ENCODE assay signal across 9 mouse cellular contexts in genomic region chr1:172200871-172201447, GRCm38 (mm10). TPM values are rescaled to one million over a fixed set of nuclear protein-coding genes. Genes with fewer than 3 reads are reported as not detected.
A peak's percentile ranks its signal among the peaks of the same experiment; 100 is the strongest.
DNase-seq lines count a peak whose midpoint lies in the region; ATAC-seq lines count a peak whose summit lies in the region.
"Had no signal": no experiment of that assay in that cellular context is flagged by ENCODE, and none has a peak within 500 bp of the region (broad histone marks: within the 10 kb centered on the region; RNA-seq: fewer than 3 reads in every experiment).

No protein-coding gene starts in this region.

- H3K4me2 ChIP-seq in hindbrain, embryonic 12.5 days (replicated peaks), result peak overlapping the region; percentile 35
- H3K4me2 ChIP-seq in limb, embryonic 12.5 days, result no peak overlapping the region
- no peak overlapping the region for H3K4me2 ChIP-seq in liver, embryonic 12.5 days

- H3K4me1 ChIP-seq in hindbrain, embryonic 12.5 days, result peaks cover 63% of the 10 kb centered on the region
- peaks cover 58% of the 10 kb centered on the region for H3K4me1 ChIP-seq in limb, embryonic 12.5 days (replicated peaks)
- peaks cover 38% of the 10 kb centered on the region for H3K4me1 ChIP-seq in liver, embryonic 12.5 days

- H3K36me3 ChIP-seq in hindbrain, embryonic 12.5 days, result peaks cover 47% of the 10 kb centered on the region
- peaks cover 66% of the 10 kb centered on the region for H3K36me3 ChIP-seq in limb, embryonic 12.5 days
- H3K36me3 ChIP-seq in liver, embryonic 12.5 days, result peaks cover 56% of the 10 kb centered on the region

- H3K27ac ChIP-seq in hindbrain, embryonic 12.5 days, result peak overlapping the region; percentile 93
- H3K27ac ChIP-seq in limb, embryonic 12.5 days, result 0 out of 2 replicates have a peak overlapping the region, but pooled peaks have one; percentile 1
- no peak overlapping the region for H3K27ac ChIP-seq in liver, embryonic 12.5 days

- WGBS in hindbrain, embryonic 12.5 days, result 25% methylated on average over 6 of the region's 7 CpGs
- WGBS in limb, embryonic 12.5 days, result 47% methylated on average over 7 of the region's 7 CpGs
- WGBS in liver, embryonic 12.5 days (ENCODE audit: insufficient replicate concordance), result 74% methylated on average over 7 of the region's 7 CpGs

- peak; percentile 72 for ATAC-seq in hindbrain, embryonic 12.5 days (ENCODE audit: low FRiP score)
- ATAC-seq in limb, embryonic 12.5 days (ENCODE audit: insufficient number of reproducible peaks, insufficient read depth, low FRiP score, low TSS enrichment, low read depth), result no peak
- no peak for ATAC-seq in liver, embryonic 12.5 days

- 0 out of 2 replicates have a peak overlapping the region, but pooled peaks have one; percentile 2 for H3K4me3 ChIP-seq in hindbrain, embryonic 12.5 days
- no peak overlapping the region for H3K4me3 ChIP-seq in limb, embryonic 12.5 days (replicated peaks)
- H3K4me3 ChIP-seq in liver, embryonic 12.5 days, result no peak overlapping the region

- no peaks in the 10 kb centered on the region for H3K9me3 ChIP-seq in hindbrain, embryonic 12.5 days (replicated peaks)
- no peaks in the 10 kb centered on the region for H3K9me3 ChIP-seq in limb, embryonic 12.5 days
- no peaks in the 10 kb centered on the region for H3K9me3 ChIP-seq in liver, embryonic 12.5 days (replicated peaks)

- no peaks in the 10 kb centered on the region for H3K27me3 ChIP-seq in hindbrain, embryonic 12.5 days
- H3K27me3 ChIP-seq in limb, embryonic 12.5 days, result no peaks in the 10 kb centered on the region
- peaks cover 9% of the 10 kb centered on the region; the same call in 1 of the 2 replicates for H3K27me3 ChIP-seq in liver, embryonic 12.5 days (replicated peaks)

- peak; percentile 52 for DNase-seq in kidney, postnatal 14 days
- no peak for DNase-seq in kidney, adult 8-10 months
- DNase-seq in cerebellum, postnatal 4 days (ENCODE audit: low spot score in 2 of 2), result peak; percentile 56 to 78
- peak; percentile 73 for DNase-seq in right cerebral cortex, postnatal 25 days
- no peak for DNase-seq in ovary, adult 18-20 months (ENCODE audit: low spot score)

- H3K9ac ChIP-seq in hindbrain, embryonic 12.5 days, result peak overlapping the region; percentile 10; the same call in 1 of the 2 replicates
- no peak overlapping the region for H3K9ac ChIP-seq in limb, embryonic 12.5 days (replicated peaks)
- H3K9ac ChIP-seq in liver, embryonic 12.5 days, result no peak overlapping the region

RNA-seq across cellular contexts. Expression of gene Pea15a, which starts 5.6 kb away (rescaled TPM):
- 322 and 363 TPM in 2 replicates for polyA plus RNA-seq in hindbrain, embryonic 12.5 days (2016; fragmentation: Nextera tagmentation; extraction: Ambion mirVana)
- polyA plus RNA-seq in limb, embryonic 12.5 days (2016; fragmentation: Nextera tagmentation; extraction: Ambion mirVana), result 69.5 and 76.5 TPM in 2 replicates
- polyA plus RNA-seq in liver, embryonic 12.5 days (2016; fragmentation: Nextera tagmentation; extraction: Ambion mirVana), result 25.7 and 26.0 TPM in 2 replicates

RNA-seq across cellular contexts. Expression of gene Casq1, which starts 18.7 kb away (rescaled TPM):
- 2.3 and 3.8 TPM in 2 replicates for polyA plus RNA-seq in hindbrain, embryonic 12.5 days (2016; fragmentation: Nextera tagmentation; extraction: Ambion mirVana)
- 2.9 and 4.1 TPM in 2 replicates for polyA plus RNA-seq in limb, embryonic 12.5 days (2016; fragmentation: Nextera tagmentation; extraction: Ambion mirVana)
- polyA plus RNA-seq in liver, embryonic 12.5 days (2016; fragmentation: Nextera tagmentation; extraction: Ambion mirVana), result 0.08 and 0.32 TPM in 2 replicates

RNA-seq across cellular contexts. Expression of gene Dcaf8, which starts 53.1 kb away (rescaled TPM):
- polyA plus RNA-seq in hindbrain, embryonic 12.5 days (2016; fragmentation: Nextera tagmentation; extraction: Ambion mirVana), result 136 and 137 TPM in 2 replicates
- polyA plus RNA-seq in limb, embryonic 12.5 days (2016; fragmentation: Nextera tagmentation; extraction: Ambion mirVana), result 179 TPM in 2 replicates
- polyA plus RNA-seq in liver, embryonic 12.5 days (2016; fragmentation: Nextera tagmentation; extraction: Ambion mirVana), result 77.8 and 82.3 TPM in 2 replicates

RNA-seq across cellular contexts. Expression of gene Atp1a4, which starts 57.3 kb away (rescaled TPM):
- not detected in 2 replicates for polyA plus RNA-seq in hindbrain, embryonic 12.5 days (2016; fragmentation: Nextera tagmentation; extraction: Ambion mirVana)
- not detected in 2 replicates for polyA plus RNA-seq in limb, embryonic 12.5 days (2016; fragmentation: Nextera tagmentation; extraction: Ambion mirVana)
- polyA plus RNA-seq in liver, embryonic 12.5 days (2016; fragmentation: Nextera tagmentation; extraction: Ambion mirVana), result not detected in 2 replicates
- polyA plus RNA-seq: spleen, adult 2 months had no signal

Comparison
In these comparisons a context has a peak if more than half of its experiments do, and no peak if none do; other contexts are left out.
1. DNase-seq: peak in kidney, postnatal 14 days (single experiment), cerebellum, postnatal 4 days (2 of 2) and right cerebral cortex, postnatal 25 days (single experiment); none in kidney, adult 8-10 months (0 of 2) and ovary, adult 18-20 months (single experiment).